Mouse (Mus musculus): ENCODE measurements around the gene Hspa4. TPM values are rescaled to one million over a fixed set of nuclear protein-coding genes. Genes with fewer than 3 reads are reported as not detected.
A peak's percentile ranks its signal among the peaks of the same experiment; 100 is the strongest.

Gene Hspa4
- total RNA-seq (2012; rRNA removed) (276 and 301 TPM in 2 replicates), polyA plus RNA-seq (2012; ENCODE audit: insufficient read depth in 1 of 2, insufficient read length in 2 of 2, low read depth in 1 of 2, low replicate concordance in 2 of 2, missing spikeins in 1 of 2) (100 to 1,000 TPM; 209 to 907 TPM)

DNA sequence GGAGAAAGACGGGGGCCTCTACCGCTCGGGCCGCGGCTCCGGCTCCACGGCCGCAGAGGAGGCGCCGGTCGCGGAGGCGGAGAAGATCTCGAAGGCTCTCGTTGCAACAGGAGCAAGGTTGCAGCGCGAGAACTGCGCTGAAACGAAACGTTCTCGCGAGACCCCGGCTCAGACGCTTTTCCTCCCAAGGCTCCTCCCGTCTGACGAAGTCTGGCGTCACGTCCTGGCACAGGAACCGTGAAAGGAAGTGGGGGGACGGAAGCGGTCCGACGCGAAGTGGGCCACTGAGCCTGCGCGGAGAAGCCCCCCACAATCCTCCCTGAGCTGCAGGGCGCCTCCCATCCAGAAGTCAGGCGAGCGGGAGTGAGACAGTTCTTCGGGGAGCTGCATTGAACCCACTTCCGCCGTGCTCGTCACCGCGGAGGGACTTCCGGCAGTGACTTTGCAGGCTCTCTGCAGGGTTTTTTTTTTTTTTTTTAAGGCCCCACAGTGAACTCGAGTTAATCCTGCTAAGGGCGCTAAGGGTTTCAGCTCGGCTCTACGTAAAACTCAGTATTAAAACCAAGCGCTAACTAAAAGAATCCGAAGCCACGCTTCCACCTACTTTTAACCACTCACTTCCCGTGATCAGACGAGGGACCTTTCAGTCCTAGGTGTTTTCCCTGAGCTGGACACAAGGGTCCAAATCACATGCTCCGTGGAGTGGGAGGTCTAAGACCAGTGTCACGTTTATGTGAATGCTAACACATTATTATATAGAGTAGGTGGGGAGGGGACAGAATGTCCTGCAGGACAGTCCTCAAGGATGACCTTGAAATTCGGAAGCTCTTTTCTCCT, at the start of gene Hspa4:
TSS of gene Hspa4 (minus strand) at position 128 of the 837 bp plus-strand sequence.
- Histone ChIP-seq H3K4me1 (ENCODE audit: control insufficient read depth in 1 of 2, insufficient read depth in 2 of 2, low read length in 2 of 2) (peaks cover 11 to 34% of the 10 kb centered on the region in 2 experiments), H3K4me3 (ENCODE audit: control insufficient read depth in 1 of 2, insufficient read depth in 1 of 2, low read depth in 2 of 2, low read length in 2 of 2) (peak within 1 kb of the TSS; percentile 68 to 98), H3K9me3 (replicated peaks; ENCODE audit: insufficient read depth, low read length) (no peaks in the 10 kb centered on the region), H3K79me2 (ENCODE audit: control insufficient read depth, insufficient read depth, low read length, poor library complexity) (peaks cover 44% of the 10 kb centered on the region), H3K36me3 (ENCODE audit: control insufficient read depth in 1 of 2, insufficient read depth in 2 of 2, low read length in 2 of 2) (peaks cover 17 to 39% of the 10 kb centered on the region in 2 experiments), H3K27ac (ENCODE audit: control insufficient read depth, low read depth, low read length) (peak within 1 kb of the TSS; percentile 98), H3K27me3 (ENCODE audit: control insufficient read depth in 1 of 2, insufficient read depth in 2 of 2, low read length in 2 of 2) (no peaks in the 10 kb centered on the region), H3K9ac (ENCODE audit: control insufficient read depth, low read depth, low read length, poor library complexity, severe bottlenecking) (peak within 1 kb of the TSS; percentile 91)
- peak; percentile 100 for DNase-seq (ENCODE audit: low read depth, low spot score)
- no peak for TF ChIP-seq MEF2A (IDR thresholded peaks at IDR 0.05; ENCODE audit: extremely low read depth, insufficient replicate concordance, low read depth, low read length, poor library complexity, severe bottlenecking)
- TF ChIP-seq CTCF (IDR thresholded peaks at IDR 0.05 in 2 of 3, conservative IDR thresholded peaks at IDR 0.05 in 1 of 3; ENCODE audit: control insufficient read depth in 1 of 3, insufficient read depth in 1 of 3, low read depth in 2 of 3, low read length in 3 of 3, poor library complexity in 1 of 3, severe bottlenecking in 1 of 3) = 0 out of 6 replicates have a peak, but pooled peaks of 1 of the 3 experiments have one; percentile 5
- TF ChIP-seq MAFK (IDR thresholded peaks at IDR 0.05; ENCODE audit: borderline replicate concordance, low read depth, low read length) = no peak
- TF ChIP-seq CHD1 (IDR thresholded peaks at IDR 0.05; ENCODE audit: low read depth, low read length) = 0 out of 2 replicates have a peak, but pooled peaks have one; percentile 89
- TF ChIP-seq HCFC1 (IDR thresholded peaks at IDR 0.05; ENCODE audit: low read depth, low read length) = peak; percentile 93
- 0 out of 2 replicates have a peak, but pooled peaks have one; percentile 66 for TF ChIP-seq JUND (IDR thresholded peaks at IDR 0.05; ENCODE audit: low read depth, low read length)
- no peak for TF ChIP-seq USF2 (IDR thresholded peaks at IDR 0.05; ENCODE audit: borderline replicate concordance in 1 of 2, insufficient read depth in 1 of 2, low read depth in 1 of 2, low read length in 2 of 2)
- TF ChIP-seq NELFE (IDR thresholded peaks at IDR 0.05; ENCODE audit: low read depth, low read length) = peak; percentile 96
- no peak for TF ChIP-seq GABPA (IDR thresholded peaks at IDR 0.05; ENCODE audit: low read depth, low read length)
- no peak for TF ChIP-seq POLR2AphosphoS5 (IDR thresholded peaks at IDR 0.05; ENCODE audit: borderline replicate concordance, low read depth, low read length)
- TF ChIP-seq USF1 (IDR thresholded peaks at IDR 0.05; ENCODE audit: low read depth, low read length) = no peak
- TF ChIP-seq GATA1 (IDR thresholded peaks at IDR 0.05; ENCODE audit: low read depth, low read length) = no peak
- peak; percentile 28 to 96; a peak in 3 of 4 replicates for TF ChIP-seq POLR2A (IDR thresholded peaks at IDR 0.05; ENCODE audit: control insufficient read depth in 1 of 2, insufficient read depth in 1 of 2, low read depth in 1 of 2, low read length in 2 of 2, poor library complexity in 1 of 2)
- TF ChIP-seq ZMIZ1 (IDR thresholded peaks at IDR 0.05; ENCODE audit: low read depth, low read length) = peak; percentile 79
- TF ChIP-seq ZKSCAN1 (IDR thresholded peaks at IDR 0.05; ENCODE audit: low read depth, low read length) = no peak; the same call in 1 of the 2 replicates
- peak; percentile 100 for TF ChIP-seq CHD2 (IDR thresholded peaks at IDR 0.05; ENCODE audit: low read length)
- TF ChIP-seq UBTF (IDR thresholded peaks at IDR 0.05; ENCODE audit: borderline replicate concordance, insufficient read depth, low read depth, low read length) = peak; percentile 94; the same call in 1 of the 2 replicates
- TF ChIP-seq MYB (IDR thresholded peaks at IDR 0.05; ENCODE audit: low read depth, low read length) = no peak
- peak; percentile 86; the same call in 1 of the 2 replicates for TF ChIP-seq MYC (IDR thresholded peaks at IDR 0.05; ENCODE audit: low read depth, low read length)
- TF ChIP-seq E2F4 (IDR thresholded peaks at IDR 0.05; ENCODE audit: borderline replicate concordance, low read depth, low read length) = no peak
- peak; percentile 84 for TF ChIP-seq KAT2A (conservative IDR thresholded peaks at IDR 0.05; ENCODE audit: low read depth, low read length)
- TF ChIP-seq ELF1 (IDR thresholded peaks at IDR 0.05; ENCODE audit: low read depth, low read length) = peak; percentile 96
- peak; percentile 64; the same call in 1 of the 2 replicates for TF ChIP-seq MAZ (IDR thresholded peaks at IDR 0.05; ENCODE audit: low read depth, low read length)
- no peak for TF ChIP-seq TAL1 (IDR thresholded peaks at IDR 0.05; ENCODE audit: low read length)
- TF ChIP-seq MXI1 (IDR thresholded peaks at IDR 0.05; ENCODE audit: low read depth, low read length) = peak; percentile 69
- peak; percentile 91 for TF ChIP-seq POLR2AphosphoS2 (IDR thresholded peaks at IDR 0.05; ENCODE audit: low read length)
- TF ChIP-seq MAX (IDR thresholded peaks at IDR 0.05; ENCODE audit: low read length) = peak; percentile 57
- TF ChIP-seq TCF12 (IDR thresholded peaks at IDR 0.05; ENCODE audit: low read depth, low read length) = peak; percentile 79
- TF ChIP-seq RCOR1 (IDR thresholded peaks at IDR 0.05; ENCODE audit: low read depth, low read length) = no peak
- TF ChIP-seq NRF1 (IDR thresholded peaks at IDR 0.05; ENCODE audit: insufficient read depth, low read depth, low read length, poor library complexity, severe bottlenecking) = peak; percentile 97
- TF ChIP-seq TBP (IDR thresholded peaks at IDR 0.05; ENCODE audit: low read depth, low read length) = peak; percentile 93
- peak in 1 of 2 experiments; percentile 46; a peak in 1 of 4 replicates for TF ChIP-seq EP300 (IDR thresholded peaks at IDR 0.05; ENCODE audit: low read depth in 1 of 2, low read length in 2 of 2)
- no peak for TF ChIP-seq SMC3 (IDR thresholded peaks at IDR 0.05; ENCODE audit: low read depth, low read length)
- TF ChIP-seq BHLHE40 (IDR thresholded peaks at IDR 0.05; ENCODE audit: borderline replicate concordance, low read depth, low read length) = 0 out of 2 replicates have a peak, but pooled peaks have one; percentile 34
